Mouse (Mus musculus) MN1 (cell line): ENCODE data around the gene Lad1.

Source experiments
- DNase-seq: peaks from one replicate; pipeline ENCODE4 v3.0.0-alpha.2; 2016; ENCODE audit warnings: low spot score

The Lad1 gene

DNA sequence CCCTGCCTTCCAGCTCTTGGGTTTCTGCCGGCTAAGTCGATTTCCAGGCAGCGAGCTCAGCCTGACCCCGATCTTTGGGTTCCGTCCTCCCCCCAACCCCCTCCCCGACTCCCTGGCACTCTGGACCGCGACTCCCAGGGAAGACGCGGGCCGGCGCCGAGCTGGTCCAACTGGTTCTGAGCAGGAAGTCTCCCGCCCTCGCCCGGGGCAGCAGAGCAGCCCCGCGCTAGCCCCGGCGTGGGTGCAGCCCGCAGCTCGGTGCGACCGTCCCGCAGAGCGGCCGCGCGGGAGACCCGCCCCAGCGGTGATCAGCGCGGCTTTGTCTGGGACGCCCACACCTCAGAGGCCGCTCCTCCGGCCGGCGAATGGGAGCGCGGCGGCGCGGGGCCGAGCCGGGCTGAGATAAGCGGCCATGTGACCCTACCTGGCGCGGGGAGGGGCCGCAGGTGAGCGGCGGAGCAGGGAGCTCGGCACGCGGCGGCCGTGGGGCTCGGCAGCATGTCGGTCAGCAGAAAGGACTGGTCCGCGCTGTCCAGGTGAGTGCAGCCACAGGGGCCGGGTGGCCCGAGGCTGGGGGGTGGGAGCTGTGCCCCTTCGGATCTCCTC lies at the start of gene Lad1:
Gene Lad1 (plus strand): TSS at position 118 of the 606 bp plus-strand sequence.
- DNase-seq, result no peak

GRCm38 (mm10) chr1:135770237-135770636 lies 48.2 kb upstream of the Lad1 start:
- no peak for DNase-seq

DNA sequence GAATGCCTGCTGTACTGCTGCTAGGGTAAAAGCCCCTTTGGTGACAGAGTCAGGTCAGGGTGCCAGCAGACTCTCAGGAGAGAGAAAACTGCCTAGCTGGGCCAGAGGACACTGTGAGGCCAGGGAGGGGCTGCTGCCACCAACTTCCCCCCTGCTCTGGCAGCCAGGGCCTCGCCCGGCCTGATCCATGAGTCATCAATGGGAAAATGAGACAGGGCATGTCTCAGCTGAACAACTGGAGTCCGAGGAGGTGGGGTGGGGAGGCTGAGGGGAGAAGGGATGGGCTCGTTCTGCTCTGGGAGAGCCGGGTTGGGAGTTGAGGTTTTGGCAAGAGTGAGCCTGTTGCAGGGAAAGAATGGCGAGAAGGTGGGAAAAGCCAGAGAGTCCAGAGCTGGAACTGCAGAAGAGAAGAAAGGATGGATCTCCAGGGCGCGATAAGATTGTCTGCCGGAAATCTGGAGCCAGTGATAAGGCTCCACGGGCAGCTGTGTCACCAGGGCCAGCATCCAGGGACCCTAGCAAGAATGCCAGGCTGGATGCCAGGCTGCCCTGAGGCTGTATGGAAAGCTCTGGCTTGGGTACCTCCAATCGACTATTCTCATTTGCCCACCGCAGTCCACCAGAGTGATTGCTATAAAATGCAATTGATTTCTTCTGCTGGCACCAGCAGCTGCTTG lies 47.4 kb upstream of the Lad1 start:
- DNase-seq, result peak; percentile 82

- DNase-seq, result peak; percentile 54
Observed at GRCm38 (mm10) chr1:135771573-135771970, 46.8 kb upstream of the Lad1 start.

- no peak for DNase-seq
Observed at GRCm38 (mm10) chr1:135776596-135776995, 41.8 kb upstream of the Lad1 start.

DNA sequence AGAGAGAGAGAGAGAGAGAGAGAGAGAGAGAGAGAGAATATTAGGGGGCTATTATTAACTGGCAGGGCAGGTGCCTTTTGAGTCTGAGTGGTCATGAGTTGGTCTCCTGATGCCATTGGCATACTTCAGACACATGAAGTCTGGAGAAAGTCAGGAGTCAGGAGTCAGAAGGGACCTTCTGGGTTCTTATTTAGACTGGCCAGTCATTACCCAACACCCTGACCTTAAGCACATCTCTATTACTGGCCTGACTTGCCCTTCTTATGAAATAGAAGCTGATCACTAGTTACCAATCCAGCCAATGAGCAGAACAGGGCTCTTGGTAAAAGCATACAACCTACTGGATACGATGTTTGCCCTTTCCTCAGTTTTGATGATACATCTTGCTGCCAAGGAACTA lies 41.4 kb upstream of the Lad1 start:
- DNase-seq, result no peak

GRCm38 (mm10) chr1:135778780-135779535 lies 39.4 kb upstream of the Lad1 start, which contains the start of gene Tnni1:
TSS of gene Tnni1 (plus strand) at chr1:135779434.
- DNase-seq, result no peak

DNA sequence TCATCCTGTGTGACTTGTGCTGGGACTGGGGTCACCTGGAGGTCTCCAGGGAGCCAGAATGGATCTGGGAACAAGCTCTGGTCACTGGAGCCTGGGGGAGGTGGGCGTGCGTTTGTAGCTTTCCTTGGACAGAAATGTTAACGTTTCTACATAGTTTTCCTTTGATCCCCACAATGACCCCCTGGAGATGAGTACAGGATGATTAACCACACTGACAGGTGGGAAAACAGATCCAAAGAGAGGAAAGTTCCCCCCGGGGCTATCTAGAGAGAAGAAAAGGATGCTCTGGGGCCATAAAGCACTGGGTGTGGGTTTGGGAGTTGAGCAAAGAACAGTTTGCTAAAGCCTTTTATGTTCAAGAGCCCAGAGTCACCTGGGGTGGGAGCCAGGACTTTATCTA lies 37.7 kb upstream of the Lad1 start:
- DNase-seq, result no peak

- DNase-seq, result peak; percentile 79
Observed at GRCm38 (mm10) chr1:135781220-135781619, 37.2 kb upstream of the Lad1 start.

GRCm38 (mm10) chr1:135782816-135783215 lies 35.6 kb upstream of the Lad1 start:
- peak; percentile 68 for DNase-seq

DNA sequence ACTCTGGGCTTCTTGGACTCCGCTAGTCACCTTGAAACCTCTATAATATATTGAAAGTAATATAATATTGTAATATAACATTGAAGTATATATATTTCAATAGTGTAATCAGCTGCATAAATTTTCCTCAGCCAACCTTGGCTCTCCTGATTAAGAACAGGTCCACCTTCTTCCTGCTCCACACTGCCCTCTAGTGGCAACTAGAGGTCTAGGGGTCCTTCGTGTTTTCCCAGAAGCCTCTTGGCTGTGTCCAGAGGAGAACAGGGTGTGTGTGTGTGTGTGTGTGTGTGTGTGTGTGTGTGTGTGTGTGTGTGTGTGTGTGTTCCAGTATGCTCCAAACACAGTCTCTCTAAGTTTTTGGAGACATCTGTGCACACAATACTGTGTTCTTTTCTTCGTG lies 30.6 kb upstream of the Lad1 start:
- peak; percentile 82 for DNase-seq

DNA sequence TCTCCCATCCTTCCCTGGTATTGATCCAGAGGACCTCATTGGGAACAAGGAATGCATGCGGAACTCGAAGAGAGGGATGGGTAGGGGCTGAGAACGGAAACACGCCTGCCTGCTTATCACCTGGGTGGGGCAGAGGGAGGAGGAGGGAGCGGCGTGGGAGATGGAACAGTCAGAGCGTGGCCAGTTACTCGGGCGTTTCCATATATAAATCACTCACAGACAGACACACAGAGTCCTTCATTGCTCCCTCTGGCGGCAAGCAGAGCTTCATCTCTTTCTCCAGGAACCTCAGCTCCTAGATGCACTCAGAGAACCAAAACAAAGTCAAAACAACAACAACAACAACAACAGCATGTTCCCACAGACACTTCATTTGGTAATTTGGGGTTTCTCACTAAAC lies 29.7 kb upstream of the Lad1 start:
- peak; percentile 51 for DNase-seq

- DNase-seq, result peak; percentile 70
Observed at GRCm38 (mm10) chr1:135789815-135790214, 28.6 kb upstream of the Lad1 start.

DNA sequence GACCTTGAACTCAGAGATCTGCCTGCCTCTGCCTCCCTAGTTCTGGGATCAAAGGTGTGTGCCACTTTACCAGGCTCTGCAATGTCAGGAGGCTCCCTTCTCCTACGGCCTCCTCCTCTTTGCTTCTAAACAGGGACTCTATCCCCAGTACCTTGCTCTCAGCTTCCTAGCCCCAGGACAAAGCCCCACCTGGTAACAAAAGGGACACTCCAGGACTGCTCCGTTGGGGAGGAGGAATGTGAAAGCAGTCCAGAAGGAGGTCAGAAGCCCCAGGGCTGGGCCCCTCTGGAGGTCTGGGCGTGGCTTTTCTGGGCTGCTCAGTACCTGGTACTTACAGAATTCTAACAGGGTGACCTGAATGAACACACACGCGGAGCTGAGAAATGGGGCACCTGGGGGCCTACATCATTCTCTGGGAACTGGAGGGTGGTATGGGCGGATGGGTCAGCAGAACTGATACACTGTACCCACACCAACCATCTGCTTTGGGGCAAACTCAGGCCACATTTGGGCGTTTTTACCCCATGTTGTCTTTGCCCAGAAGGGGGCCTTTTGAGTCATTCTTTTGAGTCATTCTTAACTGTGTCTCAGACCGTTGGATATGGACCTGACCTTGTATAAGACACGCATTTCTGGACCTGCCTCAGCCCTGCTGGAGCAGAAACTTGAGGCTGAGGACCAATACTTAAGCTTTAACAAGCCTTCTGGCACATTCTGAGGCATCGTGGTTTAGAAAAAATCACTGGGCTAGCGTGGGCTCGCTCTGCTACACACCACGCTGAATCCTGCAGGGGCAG lies 26.1 kb upstream of the Lad1 start:
- no peak for DNase-seq

GRCm38 (mm10) chr1:135793370-135794215 lies 24.8 kb upstream of the Lad1 start:
- peak; percentile 40 for DNase-seq

- DNase-seq, result peak; percentile 64
Observed at GRCm38 (mm10) chr1:135794216-135795134, 23.9 kb upstream of the Lad1 start.

GRCm38 (mm10) chr1:135798492-135798891 lies 19.9 kb upstream of the Lad1 start:
- no peak for DNase-seq

DNA sequence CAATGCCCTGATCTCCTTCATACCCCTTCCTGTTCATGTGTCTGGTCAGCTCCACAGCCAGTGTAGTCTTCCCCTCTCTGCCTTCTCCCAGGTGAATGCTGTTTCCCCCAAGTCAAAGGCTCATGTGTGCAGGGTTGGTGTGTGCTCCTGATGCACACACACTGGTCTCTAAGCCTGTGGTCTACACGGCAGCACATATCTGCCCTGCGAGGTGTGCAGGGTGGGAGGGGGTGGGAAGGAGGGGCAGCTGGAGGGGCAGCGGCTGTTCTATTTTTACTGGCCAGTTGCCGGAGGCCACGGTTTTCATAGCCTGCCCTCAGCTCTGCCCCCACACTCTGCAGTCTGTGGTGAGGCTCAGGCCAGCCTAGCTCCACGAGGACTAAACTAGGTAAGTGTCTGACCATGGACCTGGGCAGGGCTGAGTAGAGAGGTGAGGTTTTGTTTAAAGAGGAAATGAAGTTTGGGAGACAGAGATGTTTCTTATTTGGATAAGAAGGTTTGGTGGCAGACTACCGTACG lies 19.2 kb upstream of the Lad1 start:
- DNase-seq, result no peak

DNA sequence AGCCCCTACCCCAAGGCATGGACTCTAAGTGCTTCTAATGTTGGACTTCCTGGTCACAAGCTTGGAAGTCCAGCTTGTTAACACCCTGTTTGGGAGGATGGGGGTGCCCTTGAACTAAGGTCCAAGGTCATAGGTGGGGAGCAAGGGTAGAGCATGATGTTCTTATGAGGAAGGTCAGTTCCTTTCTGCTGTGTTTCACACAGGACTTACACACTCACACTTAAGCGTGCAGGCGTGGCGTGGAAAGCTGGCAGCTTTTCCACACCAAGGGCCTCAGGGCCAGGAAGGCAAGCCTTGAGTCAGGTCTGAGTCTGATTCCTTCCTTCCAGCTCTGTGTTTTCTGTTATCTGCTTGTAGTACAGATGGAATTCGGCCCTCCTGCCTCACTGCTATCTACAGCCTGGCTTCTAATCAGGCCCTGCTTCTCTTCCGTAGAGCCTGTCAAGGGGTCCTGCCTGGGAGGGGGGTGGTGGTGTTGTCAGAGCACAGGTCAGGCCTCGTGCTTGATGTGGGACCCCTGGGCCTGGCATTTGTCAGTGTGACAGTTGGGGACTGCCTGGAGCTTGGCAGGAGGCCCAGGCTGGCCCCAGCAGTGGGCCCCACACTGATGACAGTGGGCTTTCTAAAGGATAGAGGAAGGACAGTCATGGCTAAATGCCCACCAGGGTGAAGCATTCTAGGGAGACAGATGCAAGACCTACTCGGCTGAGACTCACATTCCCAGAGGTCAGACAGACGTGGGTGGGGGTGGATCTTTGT lies 18.0 kb upstream of the Lad1 start:
- DNase-seq, result no peak
